Mouse (Mus musculus) thymus, postnatal 25 days (tissue): ENCODE measurements around the gene Banp.

Experiments used
- DNase-seq: peaks from one replicate; pipeline ENCODE4 v3.0.0; 2022

Banp gene

GRCm38 (mm10) chr8:121930047-121930446, 19.5 kb upstream of the Banp start:
- DNase-seq, result no peak

DNA sequence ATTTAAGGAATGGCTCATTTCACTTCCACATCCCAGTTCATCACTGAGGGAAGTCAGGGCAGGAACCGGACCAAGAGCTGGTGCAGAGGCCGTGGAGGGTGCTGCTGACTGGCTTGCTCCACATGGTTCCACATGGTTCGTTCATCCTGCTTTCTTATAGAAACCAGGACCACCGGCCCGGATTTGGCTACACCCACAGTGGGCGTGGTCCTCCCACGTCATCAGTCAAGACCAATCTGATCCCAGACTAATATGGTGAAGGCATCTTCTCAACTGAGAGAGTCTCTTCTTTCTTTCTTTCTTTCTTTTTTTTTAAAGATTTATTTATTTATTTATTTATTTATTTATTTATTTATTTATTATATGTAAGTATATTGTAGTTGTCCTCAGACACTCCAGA, 18.0 kb upstream of the Banp start:
- DNase-seq, result no peak

DNA sequence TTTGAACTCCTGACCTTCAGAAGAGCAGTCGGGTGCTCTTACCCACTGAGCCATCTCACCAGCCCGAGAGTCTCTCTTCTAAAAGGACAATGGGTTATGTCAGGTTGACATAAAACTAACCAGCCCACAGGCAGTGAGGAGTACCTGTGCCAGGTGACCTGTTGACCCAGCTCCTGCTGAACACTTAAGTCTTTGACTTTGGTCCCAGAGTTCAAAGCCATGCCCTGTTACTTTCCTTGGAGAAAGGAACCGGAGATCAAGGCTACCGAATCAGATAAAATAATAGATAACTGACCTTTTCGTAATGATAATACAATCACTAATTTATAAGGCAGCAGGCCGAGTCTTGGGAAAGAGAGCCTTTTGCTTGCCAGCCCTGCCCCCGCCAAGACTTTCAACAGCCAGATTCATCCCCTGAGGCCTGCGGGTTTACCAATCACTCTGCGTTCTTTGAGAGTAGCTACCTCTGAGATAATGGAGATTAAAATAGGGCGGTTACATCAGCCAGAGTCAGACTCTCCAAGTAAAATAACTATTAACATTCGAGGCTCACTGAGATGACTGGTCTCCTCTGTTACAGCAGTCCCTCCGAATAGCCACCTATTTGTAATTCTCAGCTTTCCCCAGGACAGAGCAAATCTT, 17.4 kb upstream of the Banp start:
- DNase-seq, result no peak

DNA sequence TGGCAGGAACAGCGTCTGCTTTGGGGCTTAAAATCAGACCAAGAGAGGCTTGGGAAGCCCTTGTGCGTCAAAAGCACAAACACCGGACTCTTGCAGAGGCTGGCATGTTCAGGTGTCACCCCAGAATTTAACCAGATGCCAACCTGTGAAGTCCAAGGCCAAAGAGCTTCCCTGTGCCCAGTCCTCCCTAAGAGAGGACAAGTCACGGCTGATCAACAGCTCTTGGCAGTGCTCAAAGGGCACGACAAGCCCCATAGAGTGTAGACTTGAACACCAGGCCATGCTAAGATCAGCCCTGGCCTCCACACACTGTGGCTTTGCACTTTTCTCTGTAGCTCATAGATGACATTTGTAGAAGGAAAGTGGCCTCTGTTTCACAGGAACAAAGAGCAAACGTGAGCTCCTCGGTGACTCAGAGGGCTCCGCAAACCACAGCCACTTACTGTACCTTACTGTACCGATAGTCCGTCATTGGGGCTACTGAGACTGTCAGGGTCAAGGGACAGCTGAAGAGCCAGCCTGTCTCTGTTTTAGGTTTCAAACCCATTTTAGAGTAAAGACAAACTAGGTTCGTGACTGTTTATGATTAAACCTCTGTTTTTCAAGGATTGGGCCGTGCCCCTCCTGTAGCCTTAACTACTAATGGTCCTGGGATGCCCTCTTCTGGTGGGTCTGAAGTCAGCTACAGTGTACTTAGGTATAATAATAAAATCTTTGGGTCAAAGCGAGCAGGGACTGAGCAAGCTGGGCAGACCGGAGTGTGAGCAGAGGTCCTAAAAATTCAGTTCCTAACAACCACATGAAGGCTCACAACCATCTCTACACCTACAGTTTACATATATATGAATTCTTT, 16.7 kb upstream of the Banp start:
- DNase-seq, result no peak

GRCm38 (mm10) chr8:121934506-121934905, 15.0 kb upstream of the Banp start:
- peak; percentile 32 for DNase-seq

GRCm38 (mm10) chr8:121934923-121935322, 14.6 kb upstream of the Banp start:
- DNase-seq, result no peak

- DNase-seq, result no peak
These were observed 13.9 kb upstream of the Banp start for GRCm38 (mm10) chr8:121935341-121936294.

DNA sequence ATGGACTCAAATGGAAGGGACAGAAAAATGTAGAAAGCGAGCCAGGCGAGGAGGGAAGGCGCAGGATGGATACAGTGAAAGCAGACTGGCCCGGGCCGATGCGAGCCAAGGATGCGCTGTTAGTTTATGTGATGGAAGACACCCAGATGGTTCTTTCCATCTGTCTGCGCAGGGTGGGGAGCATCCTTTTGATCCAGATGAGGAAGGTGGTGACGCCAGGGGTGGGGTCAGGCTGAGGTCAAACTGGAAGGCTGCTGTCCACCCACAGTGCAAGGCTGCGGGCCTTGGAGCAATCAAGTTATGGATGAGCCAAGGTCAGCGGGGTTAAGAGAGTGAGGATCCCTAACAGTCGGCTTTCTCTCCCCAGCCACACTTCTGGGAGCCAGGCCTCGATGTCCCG, 13.2 kb upstream of the Banp start:
- DNase-seq, result no peak

DNA sequence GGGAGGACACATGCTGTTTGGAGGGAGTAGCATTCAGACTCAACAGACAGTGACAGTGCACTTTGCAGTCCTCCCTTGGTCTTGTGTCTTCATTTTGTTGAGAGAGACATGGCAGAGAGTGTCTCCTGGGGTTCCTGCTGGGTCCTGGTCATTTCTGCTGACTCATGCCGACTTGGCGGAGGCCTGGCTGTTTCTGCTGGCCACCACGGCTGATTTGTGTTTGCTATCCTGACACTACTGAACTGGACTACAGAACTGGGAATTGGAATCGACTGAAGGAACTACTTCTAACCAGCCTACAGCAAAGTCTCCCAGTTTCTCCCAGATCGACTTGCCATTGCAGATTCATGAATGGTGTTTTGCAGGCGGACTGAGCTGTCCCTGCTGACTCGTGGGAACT, 10.8 kb upstream of the Banp start:
- DNase-seq, result no peak

- no peak for DNase-seq
These were observed 6.5 kb upstream of the Banp start for GRCm38 (mm10) chr8:121943057-121943540.

DNA sequence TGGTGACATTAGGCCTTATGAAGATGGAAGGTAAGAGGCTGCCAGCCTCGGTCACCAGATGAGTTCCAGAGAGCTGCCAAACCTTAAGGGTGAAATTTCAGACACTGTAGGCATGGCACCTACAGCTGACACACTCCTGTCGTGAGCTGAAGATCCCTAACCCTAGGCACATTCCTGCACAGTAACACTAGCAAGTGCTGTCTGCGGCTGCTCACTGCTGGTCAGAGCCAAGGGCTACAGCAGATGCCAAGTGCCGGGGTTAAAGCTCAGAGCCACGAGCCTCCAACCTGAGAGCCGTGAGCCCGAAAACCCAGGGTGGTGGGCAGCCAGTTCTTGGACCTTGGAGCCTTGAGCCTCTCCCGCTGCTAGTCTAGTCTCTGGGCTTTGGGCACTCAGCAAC, 5.8 kb upstream of the Banp start:
- DNase-seq, result no peak

DNA sequence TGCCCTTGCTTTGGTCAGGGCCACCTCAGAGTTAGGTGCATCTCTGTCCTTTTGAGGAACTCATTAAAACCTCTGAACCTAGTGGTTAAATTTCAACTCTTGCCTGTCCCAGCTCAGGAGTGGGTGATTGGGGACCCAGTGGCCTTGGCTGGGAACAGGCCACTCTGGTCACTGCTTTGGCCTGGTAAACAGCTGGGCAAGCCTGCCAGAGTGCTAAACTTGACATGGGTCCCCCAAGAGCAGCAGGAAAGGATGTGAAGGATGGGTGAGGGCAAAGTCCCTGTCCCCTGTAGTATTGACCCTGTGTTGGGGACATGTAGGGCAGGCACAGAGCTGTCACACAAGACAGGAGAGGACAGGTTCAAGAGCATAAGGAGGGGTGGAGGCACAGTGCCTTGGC, 4.7 kb upstream of the Banp start, which contains the start of gene Car5a:
Gene Car5a (minus strand): TSS at position 74 of the 400 bp plus-strand sequence.
- no peak for DNase-seq

DNA sequence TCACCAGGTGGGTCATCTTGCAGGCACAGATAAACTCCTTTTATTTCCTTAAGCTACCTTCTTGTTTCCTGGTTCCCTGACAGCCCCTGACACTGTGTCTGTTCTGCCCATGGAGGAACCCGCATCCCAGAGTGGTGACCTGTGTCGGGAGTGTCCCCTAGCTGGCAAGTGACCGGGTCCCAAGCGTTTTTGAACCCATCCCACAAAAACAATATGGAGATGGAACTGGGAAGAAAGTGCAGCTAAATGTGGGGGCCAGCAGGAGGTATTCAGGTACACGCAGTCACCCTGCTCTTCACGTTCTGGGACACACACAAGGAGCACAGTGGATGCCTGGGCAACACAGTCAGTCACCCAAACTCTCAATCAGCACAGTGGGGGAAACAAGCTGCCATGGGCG, 3.2 kb upstream of the Banp start:
- no peak for DNase-seq

GRCm38 (mm10) chr8:121947047-121947752, 2.4 kb upstream of the Banp start:
- no peak for DNase-seq

- DNase-seq, result peak; percentile 90
These were observed 1.8 kb upstream of the Banp start for GRCm38 (mm10) chr8:121947753-121948141.

- peak; percentile 22 for DNase-seq
These were observed 1.0 kb upstream of the Banp start for GRCm38 (mm10) chr8:121948321-121949145.

DNA sequence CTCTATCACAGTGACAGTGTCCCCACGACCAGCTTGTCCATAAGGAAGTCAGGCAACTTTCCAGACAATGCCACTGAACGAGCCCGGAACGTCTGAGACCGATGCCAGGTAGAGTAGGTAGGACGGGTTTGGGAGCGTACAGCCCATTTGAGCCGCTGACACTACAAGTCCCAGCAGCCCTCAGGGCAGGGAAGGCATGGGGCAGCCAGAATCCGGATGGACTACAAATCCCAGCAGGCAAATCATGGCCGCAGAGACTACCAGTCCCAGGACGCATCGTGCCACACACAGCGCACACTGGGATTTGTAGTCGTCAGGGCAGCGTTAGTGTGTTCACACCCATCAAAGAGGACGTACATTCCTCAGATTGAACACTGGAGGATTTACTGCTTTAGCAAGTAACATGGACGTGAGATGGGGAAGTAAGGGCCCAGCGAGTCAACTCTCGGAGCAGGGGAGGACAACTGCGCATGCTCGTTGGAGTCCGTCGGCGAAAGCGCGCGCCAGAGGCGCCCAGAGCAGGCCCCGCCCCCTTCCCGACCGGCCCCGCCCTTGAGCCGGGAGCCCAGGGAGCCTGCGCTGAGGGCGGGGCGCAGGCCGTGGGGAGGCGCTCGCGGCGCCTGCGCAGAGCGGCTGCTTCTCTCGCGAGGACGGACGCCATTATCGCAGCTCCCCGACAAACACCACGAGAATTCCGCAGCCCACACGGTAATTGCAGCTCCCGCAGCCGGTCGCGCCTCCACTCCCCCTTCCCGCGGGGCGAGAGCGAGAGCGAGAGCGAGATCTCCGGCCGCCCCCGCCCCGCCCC, 595 bp downstream of the Banp start:
- peak; percentile 99 for DNase-seq

DNA sequence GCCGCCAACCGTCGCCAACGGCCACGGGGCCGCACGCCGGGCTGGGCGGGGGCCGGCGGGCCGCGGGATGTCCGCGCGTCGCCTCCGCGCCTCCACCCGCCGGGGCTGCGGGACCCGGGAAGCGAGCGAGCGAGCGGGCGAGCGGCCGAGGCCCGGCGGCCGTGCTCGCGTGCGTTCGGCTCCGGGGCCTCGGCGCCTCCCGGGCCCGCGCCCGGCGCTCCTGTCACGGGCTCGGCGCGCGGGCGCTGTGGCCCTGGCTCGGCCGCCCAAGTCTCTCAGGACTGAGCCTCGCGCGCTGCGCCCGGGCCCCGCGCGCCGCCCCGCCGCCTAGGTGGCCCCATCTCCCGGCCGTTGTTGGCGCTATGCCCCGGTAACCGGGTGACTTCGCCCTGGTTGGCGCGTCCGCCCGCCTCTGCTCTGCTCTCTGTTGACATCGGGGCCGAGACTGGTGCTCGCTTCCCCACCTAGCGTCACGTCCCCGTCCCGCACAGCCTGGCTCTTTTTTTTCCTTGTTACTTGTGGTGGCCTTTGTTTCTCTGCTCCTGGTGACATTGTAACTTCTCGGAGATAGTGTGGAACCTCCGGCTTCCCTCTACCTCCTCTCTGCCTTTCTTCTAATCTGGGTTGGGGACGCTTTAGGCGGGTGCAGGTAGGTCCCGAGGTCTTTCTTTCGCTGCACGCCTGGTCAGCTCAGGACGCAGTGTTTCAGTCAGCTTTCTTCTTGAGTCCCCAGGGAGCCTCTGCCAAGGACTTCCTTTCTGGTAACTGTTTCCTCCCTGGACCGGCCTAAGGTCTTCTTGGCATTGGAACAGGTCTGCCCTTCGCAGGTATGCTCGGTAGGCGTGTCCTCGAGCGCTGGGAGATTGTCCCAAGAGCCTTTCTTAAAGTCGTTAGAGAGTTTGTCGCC, 1.5 kb downstream of the Banp start:
- peak; percentile 69 for DNase-seq

GRCm38 (mm10) chr8:121951656-121952009, 2.1 kb downstream of the Banp start:
- DNase-seq, result no peak

GRCm38 (mm10) chr8:121952122-121952521, 2.6 kb downstream of the Banp start:
- no peak for DNase-seq
